Mouse (Mus musculus): ENCODE measurements around the gene Upk2. TPM values are rescaled to one million over a fixed set of nuclear protein-coding genes. Genes with fewer than 3 reads are reported as not detected.

Upk2 gene
- polyA plus RNA-seq, 1 experiment = 1,023 TPM

DNA sequence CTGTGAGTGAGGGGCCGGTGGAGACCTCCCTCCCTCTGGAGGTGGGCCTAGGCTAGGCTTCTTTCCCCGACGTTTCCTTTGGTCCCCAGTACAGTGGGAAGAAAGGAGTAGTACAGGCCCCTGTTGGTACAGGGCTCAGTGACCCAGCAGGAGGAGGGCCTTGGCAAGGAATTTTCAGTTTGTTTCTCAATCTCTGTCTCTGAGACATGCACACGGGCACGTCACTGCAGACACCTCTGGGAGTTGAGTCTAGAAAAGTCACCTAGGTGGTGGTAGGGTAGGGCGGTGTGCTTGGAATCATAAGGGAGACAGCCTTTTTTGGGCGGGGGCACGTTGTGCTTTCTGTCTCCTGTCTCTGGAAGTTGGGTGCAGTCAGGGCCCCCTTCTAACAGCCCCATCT lies 33.6 kb upstream of the Upk2 start:
- DNase-seq (ENCODE audit: low spot score) = no peak

DNA sequence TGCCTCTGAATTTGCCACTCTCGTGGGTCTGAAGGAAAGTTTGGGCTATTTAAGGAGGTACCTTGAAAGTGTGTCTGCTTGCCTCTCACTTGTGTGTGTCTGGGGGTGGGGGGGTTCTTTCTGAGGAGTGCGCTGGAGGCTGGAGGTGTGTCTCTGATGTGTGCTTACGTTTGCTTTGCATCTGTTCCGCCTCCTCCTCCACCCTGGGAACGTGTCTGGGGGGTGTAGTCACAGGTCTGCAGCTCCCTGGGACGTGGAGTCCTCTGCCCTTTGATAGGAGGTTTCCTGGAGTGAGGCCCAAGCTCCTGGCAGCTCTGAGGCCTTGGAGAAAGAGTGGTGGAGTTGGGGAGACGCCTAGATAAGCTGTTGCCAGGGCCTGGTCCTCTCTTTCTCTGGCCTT lies 32.7 kb upstream of the Upk2 start:
- peak; percentile 66 for DNase-seq (ENCODE audit: low spot score)

DNA sequence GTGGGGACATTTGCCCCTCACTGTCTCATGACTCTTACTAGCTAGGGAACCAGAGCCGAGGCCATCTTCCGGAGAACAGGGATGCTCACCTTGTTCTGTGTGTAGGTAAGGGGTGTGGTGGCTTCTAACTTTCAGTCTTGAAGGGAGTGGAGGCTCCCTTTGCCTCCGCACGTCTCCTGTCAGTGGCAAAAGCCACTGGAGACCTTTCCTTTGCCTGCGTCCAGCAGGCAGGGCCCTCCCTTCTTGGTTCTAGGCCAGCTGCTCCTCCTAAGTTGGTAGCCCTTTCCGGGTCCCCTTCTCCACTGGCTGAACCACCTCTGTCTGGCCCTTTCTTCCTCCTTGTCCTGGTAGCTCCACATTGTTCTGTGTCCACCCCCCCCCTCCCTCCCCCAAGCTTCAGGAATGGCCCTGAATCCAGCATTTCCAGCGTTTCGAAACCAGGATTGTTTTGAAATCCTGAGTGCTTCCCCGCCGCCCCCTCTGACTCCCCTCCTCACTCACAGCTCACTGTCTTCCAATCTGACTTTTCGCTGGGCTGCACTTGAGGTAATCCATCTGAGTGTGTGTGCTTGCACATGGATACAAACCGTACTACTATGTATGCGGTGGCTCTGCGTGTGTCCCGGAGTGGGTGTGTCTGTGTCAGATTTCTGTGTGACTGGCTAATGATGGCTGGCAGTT lies 32.1 kb upstream of the Upk2 start:
- peak; percentile 42 for DNase-seq (ENCODE audit: low spot score)

DNA sequence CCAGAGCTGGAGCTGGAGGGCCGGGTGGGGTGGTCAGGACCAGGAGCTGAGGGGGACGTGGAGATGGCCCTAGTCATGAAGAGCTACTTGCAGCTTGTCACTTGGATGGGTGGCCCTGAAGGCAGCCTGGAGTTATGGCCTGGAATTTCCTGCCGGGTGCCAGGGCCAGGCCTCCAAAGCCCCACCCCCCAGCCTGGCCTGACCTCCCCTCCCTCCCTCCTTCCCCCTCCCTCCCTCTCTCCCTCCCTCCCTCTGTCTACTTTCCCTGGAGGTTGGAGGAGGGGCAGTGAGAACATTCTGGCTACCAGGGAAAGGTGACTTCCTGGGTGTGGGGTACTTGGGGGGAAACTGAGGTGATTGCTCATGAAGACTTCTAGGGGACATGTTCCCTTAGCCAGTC lies 31.6 kb upstream of the Upk2 start:
- DNase-seq (ENCODE audit: low spot score) = peak; percentile 55

DNA sequence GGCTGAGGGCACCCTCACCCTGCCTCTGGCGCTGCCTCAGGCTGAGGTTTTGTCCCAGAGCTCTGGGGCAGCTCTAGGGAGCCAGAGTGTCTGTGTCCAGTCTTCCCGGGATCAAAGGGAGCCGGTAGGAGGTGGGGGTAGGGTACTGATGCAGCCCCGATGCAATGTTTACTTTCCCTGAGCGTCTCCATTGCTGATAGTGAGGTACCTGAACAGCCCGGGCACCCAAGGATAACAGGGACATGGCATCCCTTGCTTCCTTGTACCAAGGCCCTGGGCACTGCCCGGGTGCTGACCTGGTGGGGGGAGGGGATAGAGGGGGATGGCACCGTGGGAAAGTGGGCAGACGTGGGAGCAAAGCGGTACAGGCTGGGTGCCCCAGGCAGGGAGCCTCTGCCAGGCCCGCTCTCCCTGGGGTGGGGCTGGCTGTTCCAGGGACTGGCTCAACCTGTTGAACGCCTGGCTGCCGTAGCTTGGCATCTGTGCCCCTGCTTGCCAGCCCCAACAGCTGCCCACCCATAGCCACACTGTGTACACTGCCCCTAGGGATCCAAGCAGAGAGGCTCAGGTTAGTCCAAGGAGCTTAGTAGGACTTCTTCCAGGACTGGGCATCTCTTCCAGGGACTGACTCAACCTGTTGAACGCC lies 30.9 kb upstream of the Upk2 start:
- DNase-seq (ENCODE audit: low spot score) = peak; percentile 58

DNA sequence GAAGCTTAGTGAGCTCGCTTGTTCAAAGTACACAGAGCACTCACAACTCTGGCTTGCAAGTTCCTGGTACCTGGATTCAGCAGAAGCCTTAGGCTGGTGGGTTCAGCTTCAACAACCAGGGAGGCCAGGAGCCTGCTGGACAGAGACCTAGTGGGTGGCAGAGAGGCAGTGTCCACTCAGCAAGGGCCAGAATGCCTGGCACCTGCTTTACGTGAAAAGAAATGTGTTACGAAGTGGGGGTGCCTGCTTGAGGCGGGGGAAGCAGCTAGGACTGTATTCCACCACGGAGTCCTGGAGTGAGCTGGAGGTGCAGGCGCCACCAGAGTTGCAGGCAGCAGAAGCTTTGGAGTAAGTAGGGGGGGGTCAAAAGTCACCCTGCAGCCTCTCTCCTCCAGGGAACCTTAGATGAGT lies 30.3 kb upstream of the Upk2 start:
- DNase-seq (ENCODE audit: low spot score) = no peak

DNA sequence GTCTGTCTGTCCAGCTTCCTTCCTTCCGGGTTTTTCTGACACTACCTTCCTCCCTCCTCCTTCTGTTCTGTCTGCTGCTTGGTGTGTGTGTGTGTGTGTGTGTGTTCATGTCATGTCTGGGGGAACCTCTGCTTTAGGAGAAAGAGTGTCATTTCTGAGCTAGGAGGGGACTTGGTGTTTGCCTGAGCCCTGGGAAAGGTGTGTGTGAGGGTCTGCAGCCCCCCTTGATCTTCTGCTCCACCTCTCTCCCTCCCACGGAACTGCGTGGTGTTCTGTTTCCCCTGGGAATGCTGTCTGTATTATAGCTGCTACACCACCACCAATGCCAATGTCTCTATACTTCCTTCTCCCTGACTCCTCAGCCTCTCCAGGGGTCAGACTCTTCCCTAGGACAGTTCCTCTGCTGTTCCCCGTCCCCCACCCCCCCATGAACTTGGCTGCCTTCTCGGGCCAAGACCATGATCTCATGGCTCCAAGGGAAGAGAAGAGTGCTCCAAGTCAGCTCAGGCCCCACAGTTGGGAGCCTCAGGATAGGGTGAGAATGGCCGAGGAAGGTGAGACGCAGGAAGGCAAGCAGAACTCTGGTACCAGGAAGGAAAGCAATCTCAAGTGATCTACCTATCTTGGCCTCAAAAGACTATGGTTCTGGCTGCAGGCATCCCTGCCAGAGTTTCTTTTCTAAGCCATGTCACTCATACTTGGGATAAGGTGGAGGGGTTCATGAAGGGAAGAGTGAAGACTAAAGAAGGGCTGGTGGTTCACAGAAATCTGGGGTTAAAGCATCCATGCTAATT lies 29.7 kb upstream of the Upk2 start:
- DNase-seq (ENCODE audit: low spot score) = no peak

DNA sequence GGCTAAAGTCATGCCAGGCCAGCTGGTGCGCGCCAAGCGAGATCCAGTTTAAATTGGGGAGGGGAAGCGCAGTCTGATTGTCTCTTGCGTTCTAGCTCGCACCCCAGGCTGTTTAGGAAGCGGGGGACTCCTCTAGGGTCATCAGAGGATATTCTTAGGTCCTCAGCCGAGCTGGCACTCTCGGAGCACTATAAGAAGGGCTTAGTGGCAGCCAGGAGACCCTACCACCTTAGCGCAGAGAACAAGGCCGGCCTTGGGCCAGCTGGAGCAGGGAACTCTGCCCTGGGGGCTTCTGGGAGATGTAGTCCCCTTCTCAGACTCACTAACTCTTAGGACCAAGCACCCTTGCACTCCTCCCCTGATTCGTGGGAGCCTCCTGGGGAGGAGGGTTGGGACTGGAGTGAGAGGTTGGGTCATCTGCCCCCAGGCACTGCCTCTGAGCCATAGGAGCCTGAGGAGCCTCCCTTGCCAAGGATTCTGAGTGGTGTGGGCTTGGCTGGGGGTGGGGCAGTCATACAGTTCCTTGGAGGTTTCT lies 28.8 kb upstream of the Upk2 start:
- peak; percentile 54 for DNase-seq (ENCODE audit: low spot score)

DNA sequence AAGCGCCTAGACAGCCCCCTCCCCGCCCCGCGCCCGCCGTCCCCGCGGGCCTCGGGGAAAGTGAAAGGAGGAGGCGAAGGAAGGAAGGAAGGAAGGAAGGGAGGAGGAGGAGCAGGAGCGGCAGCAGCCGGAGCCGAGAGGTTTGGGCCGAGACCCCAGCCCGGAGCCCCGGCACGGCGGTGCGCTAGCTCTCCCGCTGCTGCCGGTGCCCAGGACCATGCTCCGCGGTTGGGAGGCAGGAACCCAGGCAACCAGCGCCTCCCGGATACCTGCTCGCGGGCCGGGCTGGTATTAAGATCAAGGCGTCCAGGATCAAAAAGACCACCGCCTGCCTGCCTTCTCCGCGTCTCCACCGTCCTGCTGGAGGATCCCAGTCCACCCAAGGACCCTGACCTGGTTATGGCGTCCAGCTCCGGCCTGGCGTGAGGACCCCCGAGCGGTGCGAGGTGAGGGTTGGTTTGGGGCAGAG lies 28.3 kb upstream of the Upk2 start:
- peak; percentile 34 for DNase-seq (ENCODE audit: low spot score)

DNA sequence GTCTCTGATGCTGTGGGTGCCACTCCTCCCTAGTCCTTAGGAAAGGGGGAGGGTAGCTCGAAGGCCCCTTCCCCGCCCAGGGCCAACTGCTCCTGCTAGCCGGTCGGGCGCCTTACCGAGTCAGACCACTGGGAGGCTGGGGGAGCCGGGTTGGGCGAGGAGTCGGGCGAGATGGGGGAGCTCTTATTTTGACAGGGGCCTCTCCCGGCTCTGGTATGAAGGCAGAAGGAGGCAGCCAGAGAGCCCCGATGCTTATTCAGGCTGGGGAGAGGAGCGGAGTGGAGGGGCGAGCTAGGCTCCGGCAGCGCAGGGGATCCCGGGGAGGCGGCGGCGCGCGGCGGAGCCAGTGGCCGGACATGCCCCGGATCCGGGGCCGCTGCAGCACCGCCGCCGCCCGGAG lies 27.8 kb upstream of the Upk2 start, which contains the start of gene Bcl9l:
Gene Bcl9l (plus strand): TSS at position 274 of the 400 bp plus-strand sequence.
- peak; percentile 87 for DNase-seq (ENCODE audit: low spot score)

DNA sequence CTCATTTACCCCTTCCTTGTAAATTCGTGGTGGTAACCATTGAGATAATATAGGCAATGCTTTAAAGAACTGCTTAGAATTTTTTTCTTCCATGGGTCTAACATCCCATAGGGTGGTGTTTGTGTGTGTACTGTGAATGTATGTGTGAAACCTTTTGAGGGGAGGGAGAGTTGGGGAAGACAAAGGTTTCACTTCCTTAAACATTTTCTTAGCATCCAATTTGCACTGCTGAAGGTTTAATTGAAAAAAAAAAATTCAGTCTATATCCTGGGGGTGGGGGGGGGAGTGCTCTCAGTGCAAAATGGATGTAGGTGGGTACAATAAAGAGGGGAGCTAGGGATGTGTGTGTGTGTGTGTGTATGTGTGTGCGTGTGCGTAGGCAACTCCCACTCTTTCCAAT lies 27.3 kb upstream of the Upk2 start:
- DNase-seq (ENCODE audit: low spot score) = no peak

DNA sequence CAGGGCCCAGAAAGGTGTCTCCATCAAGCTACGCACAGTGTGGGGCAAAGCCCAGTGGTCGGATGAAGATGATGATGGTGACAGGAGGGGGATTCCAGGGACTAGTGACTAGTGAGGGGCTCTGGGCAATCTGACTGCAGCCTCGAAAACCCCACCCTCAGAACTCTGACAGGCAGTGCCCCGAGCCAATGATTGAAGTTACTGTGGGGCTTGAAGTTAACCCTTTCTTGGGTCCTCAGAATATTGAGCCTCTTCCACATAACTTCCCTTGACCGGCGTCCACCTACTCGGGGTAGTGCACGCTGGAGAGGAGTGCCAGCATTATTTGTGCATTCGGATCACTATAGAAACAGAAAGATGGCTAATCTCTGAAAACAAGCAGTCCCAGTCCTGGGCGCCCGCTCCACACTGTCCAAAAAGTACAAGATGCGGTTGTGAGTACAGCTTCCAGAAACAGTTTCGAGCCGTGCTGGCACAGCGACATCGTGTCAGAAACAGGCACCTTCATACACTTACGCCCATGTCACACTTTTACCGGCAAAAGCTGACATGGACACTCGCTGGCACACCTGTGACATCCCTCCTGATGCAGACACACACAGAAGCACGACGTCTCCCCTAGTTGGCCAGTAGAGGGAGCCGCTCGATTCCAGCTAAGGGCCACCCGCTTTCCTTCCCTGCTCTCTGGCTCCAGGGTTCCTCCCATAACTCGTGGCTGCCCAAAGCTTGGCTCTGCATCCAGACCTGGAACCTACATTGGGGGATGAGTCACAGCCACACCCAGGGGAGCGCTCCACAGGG lies 25.1 kb upstream of the Upk2 start:
- DNase-seq (ENCODE audit: low spot score) = peak; percentile 69

DNA sequence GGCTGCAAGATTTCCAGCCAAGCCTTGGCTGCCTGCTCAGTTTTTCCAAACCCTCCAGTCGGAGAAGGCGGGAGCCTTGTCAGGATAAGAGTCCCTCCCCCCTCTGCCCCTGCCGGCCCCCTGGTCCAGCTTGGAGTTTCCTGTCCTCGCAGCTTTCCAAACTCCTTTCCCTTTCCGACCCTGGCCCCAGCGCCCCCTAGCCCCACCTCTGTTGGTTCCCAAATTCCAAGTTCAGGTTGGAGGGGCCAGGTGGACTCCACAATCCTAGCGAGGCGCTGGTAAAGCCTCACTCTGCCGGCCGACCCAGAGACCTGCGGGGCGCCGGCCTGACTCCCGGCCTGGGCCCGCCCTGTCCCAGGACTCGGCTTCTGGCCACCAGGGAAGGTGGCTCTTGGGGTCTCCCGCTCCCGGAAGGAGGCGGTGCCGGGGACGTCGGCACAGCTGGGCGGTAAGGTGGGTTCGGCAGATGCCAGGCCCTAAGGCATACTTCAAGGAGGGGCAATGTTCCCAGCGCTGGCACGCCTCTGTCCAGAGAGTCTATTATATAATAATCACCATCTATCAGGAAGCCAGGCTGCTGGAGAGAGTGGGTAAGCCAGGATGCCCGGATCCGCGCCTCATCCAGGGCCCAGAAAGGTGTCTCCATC lies 24.3 kb upstream of the Upk2 start:
- peak; percentile 68 for DNase-seq (ENCODE audit: low spot score)

DNA sequence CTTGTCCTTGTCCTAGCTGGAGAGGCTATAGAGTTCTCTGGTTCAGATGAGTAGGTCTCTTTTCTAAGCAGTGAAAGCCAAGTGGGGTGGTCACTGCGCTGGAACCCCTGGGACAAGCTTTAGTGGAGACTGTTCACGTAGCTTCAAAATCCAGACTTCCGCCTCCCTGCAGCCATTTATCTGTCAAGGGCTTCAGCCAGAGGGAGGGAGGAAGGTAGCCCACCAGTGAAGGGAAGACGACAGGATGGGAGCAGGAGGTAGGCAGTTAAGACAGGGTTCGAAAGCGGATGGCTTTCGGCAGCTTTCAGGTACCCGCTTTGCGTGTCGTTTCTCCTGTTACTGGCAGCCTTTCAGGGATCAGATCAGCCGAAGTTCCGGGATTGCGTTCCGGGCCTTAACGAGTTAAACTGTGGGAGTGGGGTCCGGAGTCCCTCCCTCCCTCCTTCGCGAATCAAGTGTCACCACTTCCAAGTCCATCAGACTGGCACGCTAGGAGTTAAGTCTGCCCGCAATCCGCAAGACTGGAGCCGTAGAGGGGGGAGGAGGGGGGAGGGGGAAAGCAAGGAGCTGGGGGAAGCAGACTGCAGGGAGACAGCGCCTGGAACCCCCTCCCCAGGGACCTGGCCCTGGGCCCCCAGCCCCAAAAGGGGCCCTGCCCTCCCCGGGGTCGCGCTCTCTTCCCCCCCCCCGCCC lies 23.6 kb upstream of the Upk2 start:
- DNase-seq (ENCODE audit: low spot score) = peak; percentile 51

DNA sequence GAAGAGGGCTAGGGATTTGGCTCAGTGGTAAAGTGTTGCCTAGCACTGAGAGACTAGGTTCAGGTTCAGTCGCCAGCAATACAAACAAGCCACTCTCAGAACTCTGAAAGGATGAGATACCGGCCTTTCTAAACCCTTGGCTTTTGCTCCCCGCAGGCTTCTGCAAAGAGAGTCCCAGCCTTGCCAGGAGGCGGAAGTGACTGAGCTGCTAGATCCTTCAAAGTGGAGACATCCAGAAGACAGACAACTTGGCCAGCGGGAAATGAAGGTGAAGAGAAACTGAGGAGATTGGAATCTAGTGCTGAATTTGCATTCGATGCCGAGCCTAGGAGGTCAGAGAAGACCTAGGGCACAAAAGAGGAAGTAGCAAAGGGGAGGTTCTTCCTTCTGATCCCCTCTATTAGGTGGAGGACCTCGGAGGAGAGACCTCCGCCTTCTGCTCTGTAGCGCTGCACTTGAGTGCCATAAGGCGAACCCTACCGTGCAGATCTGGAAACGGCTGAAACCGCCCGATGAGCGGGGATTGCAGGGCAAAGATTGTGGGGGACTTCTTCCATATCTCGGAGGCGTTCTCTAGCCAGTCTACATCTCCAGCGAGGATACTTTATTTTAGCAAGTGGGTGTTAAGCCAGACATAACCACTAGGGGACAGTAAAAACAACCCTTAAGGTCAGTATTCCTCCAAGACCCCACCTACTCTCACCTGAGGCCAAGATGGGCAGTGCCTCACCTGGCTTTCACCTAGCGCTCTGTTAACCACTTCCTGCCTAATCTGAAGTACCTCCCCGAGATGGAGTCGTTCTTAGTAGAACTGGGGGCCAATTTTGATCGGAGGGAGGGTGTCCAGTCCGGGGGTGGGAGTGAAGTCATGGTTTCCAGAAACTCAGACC lies 22.8 kb upstream of the Upk2 start:
- DNase-seq (ENCODE audit: low spot score) = peak; percentile 45

DNA sequence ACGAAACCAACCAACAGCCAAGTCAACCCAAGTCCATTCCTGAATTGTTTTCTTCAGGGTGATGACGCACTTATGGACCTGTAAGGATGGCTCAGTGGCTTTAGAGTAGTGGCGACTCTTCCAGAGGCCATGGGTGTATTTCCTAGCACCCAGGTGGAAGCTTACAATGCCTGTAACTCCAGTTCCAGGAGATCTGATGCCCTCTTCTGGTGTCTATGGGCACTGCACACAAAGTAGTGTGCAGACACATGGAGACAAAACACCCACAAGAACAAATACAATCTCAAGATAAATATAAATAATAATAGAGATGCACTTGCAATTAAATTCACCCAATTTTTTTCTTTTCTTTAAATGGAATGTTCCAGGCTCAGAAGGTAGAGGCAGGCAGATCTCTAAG lies 21.2 kb upstream of the Upk2 start:
- DNase-seq (ENCODE audit: low spot score) = no peak

DNA sequence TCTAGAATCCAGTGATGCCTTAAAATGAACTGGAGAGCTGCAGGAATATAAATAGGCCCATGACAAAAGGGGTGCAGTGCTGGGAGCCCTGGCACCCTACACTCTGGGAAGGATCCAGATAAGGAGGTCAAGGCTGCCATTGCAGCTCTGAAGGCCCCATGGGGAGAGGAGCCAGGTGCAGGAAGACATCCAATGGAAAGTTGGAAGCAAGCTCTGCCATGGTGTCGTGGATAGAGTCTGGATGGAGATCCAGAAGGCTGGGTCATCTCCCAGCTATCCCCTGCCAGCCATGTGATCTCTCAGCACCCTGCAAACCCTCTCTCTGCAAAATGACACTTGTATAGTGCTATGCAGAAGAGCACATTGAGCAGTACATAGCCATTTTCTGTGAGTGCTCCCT lies 19.6 kb upstream of the Upk2 start:
- no peak for DNase-seq (ENCODE audit: low spot score)

DNA sequence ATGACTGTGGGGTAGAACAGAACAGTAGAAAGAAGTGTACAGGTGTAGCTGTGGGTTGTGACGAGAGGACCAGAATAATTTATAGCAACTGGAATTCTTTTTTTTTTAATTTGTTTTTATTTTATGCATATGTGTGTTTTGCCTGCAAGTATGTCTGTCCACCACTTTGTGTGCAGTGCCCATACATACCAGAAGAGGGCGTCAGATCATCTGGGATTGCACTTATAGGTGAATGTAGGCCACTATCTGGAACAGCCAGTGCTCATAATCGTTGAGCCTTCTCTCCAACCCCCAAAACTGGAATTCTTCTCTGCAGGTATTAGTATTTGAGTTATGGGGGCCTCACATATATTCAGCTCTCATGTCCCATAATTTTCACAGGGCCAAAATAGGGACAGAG lies 18.4 kb upstream of the Upk2 start:
- no peak for DNase-seq (ENCODE audit: low spot score)

DNA sequence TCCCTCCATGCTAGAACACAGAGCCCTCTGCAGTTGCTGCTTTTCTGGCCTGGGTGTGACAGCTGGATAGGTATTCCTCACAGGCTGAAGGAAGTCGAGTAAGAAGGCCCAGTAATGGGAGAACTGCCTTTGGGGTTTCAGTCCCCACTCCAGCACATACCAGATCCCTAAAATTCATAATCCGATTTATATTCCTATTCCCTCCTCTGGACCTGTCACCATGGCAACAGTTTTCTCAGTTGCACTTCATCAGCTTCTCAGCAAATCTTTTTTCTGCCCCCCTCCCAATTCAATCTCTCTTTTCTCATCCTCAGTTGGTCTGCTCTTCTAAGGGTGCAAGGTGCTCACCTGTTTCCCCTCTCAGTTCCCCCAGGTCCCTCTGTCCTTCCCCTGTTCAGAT lies 14.0 kb upstream of the Upk2 start:
- no peak for DNase-seq (ENCODE audit: low spot score)

Data from urinary bladder, adult 2 months (tissue).